Mouse (Mus musculus): ENCODE measurements at regions not wholly inside any gene's neighbourhood (a gene's known extent, or its start where the extent isn't known, plus 50 kb on each side); places are given as distances from the start of the nearest gene placed in this dataset.

- no peak for DNase-seq (ENCODE audit: low spot score in 2 of 2)
- intact Hi-C loops (cut with DNase I), result loop anchor here (5.0 kb wide), 1 partner anchor 1183 kb away; no protein-coding TSS in a partner anchor
Measured at GRCm38 (mm10) chrX:97434327-97434726, 57.3 kb upstream of the Eda2r start.

- intact Hi-C loops (cut with DNase I), result loop anchor here (2.0 to 5.0 kb wide), 2 partner anchors 533 to 1186 kb away; no protein-coding TSS in a partner anchor
- DNase-seq (ENCODE audit: low spot score in 2 of 2), result peak; percentile 64 to 73
Measured at GRCm38 (mm10) chrX:97431391-97431803, 54.4 kb upstream of the Eda2r start.
